Mouse (Mus musculus) cerebellum, postnatal 25 days (tissue): ENCODE data around the gene Rft1.
A peak's percentile ranks its signal among the peaks of the same experiment; 100 is the strongest.

Source experiments
- DNase-seq, 2 experiments: peaks; one replicate each; pipeline ENCODE4 v3.0.0; 2021; ENCODE audit warnings: mixed read lengths in 2 of 2

The Rft1 gene

DNA sequence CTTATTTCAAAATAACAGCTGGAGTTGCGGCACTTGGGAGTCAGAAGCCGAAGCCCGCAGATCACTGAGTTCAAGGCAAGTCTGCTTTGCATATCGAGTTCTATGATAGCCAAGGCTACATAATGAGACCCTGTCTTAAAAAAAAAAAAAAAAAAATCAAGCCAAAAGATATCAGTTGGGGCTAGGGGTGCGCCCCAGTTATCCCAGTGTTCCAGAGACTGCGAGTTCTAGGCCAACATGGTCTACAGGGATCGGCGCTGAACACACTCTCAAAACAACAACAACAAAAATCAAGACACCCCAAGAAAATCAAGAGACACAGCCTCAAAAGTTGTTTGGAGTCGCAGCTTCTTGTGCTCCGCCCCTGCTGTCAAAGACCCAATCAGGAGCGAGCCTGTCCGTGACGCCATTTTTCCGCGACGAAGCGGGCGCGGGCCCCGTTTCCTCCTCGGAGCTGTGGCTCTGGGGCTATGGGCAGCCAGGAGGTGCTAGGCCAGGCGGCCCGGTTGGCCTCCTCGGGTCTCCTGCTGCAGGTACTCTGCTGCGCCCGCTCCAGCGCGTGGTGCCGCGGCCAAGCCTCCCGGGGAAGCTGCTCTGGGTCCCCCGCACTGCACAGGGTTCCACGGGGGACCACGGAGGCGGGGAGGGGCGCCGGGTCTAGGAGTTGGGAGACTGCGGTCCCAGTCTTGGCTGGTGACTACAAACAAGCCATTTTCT lies at the start of gene Rft1:
Gene Rft1 (plus strand): TSS at position 418 of the 717 bp plus-strand sequence.
- DNase-seq, result peak; percentile 99

DNA sequence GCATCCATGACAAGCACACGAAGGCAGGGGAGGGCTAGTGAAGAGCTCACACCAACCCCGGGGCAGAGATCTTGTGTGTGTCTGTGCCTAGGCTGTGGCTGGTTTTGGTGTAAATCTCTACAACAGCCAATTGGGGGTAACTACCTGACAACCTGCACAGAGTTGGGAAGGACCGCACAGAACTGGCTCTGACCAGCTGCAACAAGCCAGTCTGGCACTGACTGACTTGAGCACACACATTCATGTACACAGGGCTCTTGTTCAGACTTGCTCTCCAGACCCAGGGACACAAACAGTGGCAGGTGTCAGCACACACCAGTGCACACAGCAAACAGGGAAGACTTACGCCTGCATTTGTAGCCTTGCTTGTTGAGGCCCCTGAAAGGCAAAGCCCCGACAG lies 47.3 kb upstream of the Rft1 start:
- no peak for DNase-seq

DNA sequence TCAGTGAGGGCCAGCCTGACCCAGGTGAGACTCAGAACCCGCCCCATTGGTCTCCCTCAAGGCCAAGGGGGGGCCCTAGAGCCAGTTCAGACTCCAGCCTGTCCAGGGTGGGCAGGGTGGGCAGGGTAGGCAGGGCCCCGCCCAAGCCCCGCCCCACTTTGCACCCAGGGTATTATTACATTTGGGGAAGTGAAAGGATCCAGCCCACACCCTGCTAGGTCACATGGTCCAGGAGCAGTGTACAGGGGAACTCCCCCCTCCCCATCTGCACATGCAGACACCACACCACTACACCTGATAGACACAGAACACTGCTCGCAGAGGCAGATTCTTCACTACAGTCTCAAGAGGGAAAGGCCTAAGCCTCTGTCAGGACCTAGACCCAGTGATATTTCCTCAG lies 46.5 kb upstream of the Rft1 start:
- no peak for DNase-seq

DNA sequence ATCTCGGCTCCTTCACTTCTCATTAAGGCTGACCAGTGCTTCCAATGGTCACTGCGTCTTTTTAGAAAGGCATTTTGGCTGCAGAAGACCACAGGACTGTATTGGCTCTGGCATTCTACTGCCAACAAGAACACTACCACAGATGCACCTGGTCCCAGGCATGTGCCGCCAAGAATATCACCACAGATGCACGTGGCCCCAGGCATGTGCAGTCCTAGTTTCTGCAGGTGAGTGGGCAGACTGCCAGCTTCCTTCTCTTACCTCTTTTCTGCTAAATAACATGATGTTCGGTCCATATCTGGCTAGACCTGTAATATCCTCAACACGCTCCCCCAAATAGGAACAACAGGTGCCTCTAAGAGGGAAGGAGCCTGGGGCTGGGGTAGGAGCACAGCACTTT lies 46.0 kb upstream of the Rft1 start:
- DNase-seq, result peak in 1 of 2 experiments; percentile 60

DNA sequence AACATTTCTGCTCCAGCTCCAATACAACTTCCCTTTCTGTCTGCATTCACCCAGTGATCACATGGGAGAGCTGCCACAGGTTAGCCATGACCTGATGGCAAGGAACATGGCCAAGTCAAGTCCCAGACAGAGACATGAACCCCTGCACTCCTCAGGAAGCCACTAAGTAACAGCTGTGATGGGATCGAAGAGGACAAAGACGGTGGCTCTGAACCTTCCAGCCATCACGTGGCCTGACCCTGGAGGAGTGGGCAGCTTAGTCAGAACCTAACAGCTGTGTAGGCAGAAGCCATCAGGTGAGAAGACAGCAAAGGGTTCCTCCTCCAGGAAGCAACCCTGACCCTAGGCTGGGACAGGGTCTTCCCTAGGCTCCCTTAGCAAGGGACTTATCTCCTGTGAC lies 44.7 kb upstream of the Rft1 start:
- DNase-seq, result no peak

DNA sequence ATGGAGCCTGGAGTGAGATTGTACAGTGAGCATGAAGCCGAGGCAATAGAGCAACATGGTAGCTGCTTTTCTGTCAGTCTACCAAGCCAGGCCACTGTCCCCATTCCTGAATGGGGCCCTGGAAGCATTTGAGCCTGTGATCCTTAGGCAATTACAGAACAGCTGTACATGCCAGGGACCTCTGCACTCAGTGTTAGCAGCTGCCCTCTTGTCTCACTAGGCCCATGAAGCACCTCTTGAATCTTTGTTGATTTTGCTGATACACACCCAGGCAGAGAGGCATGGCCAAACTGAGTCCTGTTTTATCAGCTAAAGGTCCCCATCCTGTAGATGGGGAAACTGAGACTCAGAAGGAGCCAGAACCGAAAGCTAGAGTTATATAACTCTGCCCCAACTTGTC lies 43.9 kb upstream of the Rft1 start:
- no peak for DNase-seq

DNA sequence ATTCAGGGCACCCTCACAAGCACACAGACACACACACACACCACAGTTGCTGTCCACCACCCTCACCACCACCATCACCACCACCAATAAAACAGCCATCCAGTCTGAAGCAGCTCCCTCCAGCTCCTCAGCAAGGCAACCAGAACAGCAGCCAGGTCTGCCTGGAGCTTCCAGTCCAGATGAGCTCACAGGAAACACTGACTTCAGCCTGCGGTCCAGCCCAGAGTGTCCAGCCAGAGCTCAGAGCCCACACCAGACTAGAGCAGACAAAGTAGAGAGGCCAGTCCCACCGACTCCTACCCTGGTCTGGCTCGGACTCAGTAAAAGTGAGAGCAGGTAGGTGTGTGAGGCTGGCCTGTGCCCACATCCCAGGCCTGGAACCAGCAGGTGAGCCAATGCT lies 43.2 kb upstream of the Rft1 start:
- DNase-seq, result no peak

DNA sequence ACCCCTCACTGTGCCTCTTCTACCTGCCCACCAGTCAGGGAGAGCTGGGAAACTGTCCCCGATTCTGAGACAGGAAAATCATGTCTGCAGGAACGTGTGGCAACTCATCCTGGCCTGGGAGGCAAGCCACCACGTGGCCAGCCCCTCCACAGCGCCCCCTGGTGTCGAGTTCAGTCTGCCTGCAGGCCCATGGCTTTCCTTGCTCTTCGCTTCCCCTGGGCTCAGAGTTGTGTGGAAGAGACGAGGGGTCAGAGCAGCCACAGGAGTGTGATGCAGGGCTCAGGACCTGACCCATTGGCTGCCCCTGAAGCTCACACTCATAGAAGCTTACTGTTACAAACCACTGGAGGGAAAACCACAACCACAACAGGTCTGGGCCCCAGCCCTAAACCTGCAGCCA lies 41.6 kb upstream of the Rft1 start:
- peak; percentile 71 to 85 for DNase-seq

DNA sequence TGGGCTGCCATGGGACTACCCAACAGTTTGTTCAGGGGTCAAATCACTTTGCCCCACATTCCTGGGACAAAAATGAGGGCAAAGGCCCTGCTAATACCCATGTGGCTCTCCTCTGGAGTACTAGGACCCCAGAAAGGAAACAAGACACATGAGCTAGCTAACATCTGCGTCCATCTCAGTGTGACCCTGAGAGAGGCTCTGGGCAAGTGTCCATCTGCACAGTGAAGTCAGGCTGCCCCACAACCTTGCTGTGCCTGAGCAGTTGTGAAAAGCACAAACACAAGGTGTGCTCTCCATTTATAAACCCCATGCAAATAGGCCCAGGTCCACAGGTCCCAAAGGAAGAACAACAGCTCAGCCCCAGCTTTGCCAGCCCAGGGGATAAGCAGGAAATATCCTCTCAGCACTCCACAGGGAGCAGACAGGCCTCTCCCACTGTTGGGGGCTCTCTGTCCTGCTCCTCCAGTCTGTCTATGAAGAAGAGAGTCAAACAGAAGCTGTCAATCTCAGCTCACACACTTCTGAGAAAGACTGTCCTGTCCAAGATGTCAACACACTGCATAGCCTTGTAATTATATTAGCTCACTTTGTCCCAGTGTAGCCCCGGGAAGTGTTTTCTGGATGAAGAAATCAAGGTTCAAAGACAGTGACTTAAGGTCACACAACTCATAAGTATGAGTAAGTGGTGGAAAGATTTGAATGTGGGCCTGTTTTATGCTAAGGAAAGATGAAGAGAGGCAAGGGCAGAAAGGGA lies 41.0 kb upstream of the Rft1 start:
- no peak for DNase-seq

DNA sequence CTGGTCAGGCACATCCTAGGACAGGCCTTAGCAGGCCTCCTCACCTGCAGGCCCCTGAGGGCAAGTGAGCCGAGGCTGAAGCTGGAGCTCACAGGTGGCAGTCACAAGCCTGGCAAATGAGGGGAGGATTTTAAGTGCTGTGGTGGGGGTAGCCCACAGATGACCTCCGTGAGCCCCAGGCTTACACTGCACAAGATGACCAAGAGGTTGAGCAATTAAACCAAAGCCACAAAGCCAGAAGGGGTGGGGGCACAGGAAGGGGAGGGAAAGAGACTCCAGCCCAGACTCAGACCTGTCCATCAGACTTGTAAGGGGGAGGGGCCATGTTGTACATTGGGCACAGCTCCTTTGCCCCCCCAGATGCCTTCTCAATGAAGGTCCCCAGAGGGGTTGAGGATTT lies 37.4 kb upstream of the Rft1 start:
- no peak for DNase-seq

DNA sequence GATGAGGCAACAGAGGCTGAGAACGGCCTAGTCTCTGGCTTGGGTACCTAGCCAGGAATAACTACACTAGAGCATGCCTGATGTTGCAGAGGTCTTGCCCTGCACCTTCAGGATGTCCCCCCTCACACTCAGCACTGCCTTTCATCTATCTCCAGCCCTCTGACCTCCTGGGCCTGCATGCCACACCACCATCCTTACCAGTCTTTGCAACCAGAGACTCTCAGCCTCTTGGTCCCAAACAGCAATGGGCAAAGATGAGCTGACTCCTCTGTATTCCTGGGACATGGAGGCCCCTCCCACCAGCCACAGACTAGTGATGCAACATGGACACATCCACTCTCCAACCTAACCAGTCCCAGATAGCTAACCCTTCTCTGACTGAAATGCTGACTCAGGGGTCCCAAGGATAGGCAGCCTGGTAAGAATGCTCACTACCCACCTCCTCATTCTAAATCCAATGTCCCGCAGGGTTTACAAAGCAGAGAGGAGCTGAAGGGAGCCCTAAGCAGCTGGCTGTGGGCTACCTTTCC lies 35.3 kb upstream of the Rft1 start:
- DNase-seq, result no peak

DNA sequence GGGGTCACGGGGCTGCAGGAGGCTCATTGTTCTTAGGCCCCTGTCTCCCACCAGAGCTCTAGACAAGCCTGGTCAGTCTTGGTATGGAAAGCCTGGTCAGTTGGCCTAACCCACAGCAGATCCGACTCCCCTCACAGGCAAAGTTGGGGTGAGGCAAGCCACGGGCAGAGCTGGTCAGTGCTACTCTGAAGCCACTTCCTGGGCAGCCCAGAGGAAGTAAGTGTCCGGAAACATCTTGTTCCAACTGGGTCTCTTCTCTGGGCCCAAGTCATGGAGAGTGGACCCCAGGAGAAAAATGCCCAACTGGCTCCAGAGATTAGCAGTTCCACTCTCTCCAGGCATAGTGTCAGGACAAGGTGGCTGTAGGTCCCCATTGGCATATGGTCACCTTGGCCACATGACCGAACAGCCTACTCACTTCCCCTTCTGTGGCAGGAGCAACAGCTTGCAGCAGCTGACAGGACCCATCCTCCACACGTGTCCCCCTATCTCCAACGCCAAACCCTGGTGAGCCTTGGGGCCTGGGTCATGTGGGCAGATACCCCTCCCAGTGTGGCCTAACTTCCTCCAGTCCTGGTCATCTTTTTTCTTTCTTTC lies 34.1 kb upstream of the Rft1 start:
- DNase-seq, result peak; percentile 67 to 72

DNA sequence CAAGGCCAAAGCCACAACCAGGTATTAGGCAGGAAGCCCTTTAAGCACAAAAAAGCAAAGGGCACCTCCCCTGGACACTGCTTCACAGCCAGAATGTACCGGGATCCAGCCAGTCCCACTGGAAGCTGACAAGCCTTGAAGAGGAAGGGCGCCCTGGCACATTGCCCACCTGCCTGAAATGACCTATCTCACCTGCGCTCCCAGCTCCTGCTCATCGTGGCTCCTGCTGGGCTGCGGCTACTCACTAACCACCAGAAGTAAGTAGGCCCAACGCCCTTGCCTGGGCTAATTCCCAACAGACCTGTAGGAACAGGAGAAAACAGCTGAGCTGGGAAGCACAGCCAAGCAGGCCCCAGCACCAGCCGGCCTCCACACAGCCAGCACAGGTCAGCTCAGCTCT lies 32.0 kb upstream of the Rft1 start:
- DNase-seq, result peak; percentile 55 to 66

DNA sequence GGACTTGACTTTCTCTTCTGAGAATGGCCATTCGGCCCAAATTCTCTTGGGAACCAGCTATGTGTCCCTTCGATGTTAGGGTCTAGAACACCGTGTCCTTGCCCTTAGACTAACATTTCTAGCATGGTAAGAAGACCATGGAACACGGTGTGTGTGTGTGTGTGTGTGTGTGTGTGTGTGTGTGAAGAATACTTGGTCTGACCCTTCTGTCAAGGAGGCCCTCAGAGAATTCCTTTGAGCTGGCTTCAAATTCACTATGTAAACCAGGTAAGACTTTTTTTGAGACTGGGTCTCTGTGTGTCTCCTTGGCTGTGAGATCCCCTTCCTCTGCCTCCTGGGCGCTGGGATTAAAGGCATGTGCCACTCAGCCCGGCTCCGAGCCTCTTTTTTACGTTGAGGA lies 31.6 kb upstream of the Rft1 start:
- no peak for DNase-seq

DNA sequence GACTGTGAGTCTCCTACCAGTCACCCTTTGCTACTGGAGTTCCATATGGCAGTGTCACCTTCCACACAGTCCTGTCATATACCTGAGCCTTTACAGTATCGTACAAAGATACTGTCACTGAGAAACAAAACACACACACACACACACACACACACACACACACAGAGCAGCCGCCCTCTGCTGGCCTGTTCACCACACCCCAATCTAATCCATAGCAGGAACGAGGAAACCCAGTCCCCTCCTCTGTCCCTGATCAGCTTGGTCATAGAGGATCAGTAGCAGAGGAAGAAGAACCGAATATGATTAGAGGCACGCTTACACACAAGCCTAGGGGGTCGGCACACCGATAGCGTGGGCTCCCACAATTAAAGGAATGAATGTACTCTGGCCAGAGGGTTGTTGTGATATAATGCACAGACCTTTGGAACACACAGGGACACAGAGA lies 29.9 kb upstream of the Rft1 start:
- DNase-seq, result no peak

DNA sequence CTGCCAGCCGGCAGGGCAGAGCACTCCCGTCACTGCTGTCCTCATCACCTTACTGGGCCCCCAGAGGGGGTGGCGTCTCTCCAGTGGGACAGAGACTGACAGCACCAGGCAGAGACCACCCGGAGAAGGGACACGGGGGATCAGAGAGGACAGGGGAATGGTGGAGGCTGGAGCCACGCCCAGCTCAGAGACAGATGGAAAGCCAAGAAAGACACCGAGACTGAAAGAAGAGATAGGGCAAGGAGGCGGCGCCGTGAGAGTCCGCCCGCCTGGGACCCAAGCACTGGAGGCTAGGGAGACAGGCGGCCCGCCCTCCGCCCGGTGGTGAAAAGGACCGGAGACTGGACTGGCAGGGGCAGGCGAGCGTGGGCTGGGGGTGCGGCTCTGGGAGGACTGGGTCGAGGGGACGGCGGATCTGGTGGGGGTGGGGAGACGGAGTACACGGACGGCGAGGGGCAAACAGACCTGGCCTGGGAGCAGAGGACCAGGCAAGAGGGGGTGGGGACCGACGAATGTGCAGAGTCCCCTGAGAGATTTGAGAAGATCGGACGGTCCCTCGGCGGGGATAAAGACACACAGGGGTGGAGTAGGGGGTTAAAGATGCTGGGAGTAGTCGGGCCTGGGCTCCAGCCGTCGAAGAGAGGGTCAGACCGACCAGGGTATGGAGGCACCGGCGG lies 28.9 kb upstream of the Rft1 start:
- DNase-seq, result peak in 1 of 2 experiments; percentile 39

DNA sequence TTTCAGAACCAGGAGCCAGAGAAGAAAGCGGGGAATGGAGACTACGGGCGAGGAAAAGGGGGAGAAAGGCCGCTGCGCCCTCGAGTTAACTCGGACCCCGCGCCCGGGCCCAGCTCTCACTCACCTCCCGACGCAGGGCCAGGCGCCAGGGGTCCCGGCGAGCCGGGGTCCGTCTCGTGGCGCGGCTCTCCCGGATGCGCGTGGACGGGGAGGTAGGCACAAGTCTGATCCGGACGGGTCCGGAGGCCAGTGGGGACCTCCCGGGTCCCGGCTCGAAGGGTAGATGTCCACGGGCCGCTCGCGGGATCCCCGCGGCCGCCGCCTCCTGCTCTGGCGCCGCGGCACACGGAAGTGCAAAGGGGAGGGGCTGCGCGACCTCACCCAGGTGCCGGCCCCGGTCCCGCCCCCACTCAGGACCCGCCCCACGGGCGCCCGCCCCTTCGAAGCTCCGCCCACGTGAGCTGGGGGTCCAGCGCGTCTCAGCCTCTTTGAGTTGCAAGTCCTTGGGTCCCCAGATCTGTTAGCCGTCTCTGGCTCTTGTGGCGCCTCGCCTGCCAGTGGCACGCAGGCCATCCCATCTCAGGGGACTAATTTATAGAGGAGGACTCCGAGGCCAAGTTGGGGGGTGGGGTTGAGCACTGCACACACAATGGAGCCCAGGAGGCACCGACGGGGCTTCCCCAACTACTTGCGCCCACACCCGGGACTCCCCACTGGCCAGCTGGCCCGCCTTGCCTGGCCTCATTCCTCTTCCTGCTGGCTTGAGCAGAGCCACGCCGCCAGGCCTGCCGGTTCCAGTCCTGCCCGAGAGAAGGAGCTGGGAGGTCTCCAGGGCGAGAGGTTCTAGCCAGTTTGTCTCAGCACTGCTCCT lies 28.1 kb upstream of the Rft1 start, which contains the start of gene Prkcd:
Gene Prkcd (minus strand): TSS at position 355 of the 871 bp plus-strand sequence.
- peak; percentile 75 to 80 for DNase-seq

DNA sequence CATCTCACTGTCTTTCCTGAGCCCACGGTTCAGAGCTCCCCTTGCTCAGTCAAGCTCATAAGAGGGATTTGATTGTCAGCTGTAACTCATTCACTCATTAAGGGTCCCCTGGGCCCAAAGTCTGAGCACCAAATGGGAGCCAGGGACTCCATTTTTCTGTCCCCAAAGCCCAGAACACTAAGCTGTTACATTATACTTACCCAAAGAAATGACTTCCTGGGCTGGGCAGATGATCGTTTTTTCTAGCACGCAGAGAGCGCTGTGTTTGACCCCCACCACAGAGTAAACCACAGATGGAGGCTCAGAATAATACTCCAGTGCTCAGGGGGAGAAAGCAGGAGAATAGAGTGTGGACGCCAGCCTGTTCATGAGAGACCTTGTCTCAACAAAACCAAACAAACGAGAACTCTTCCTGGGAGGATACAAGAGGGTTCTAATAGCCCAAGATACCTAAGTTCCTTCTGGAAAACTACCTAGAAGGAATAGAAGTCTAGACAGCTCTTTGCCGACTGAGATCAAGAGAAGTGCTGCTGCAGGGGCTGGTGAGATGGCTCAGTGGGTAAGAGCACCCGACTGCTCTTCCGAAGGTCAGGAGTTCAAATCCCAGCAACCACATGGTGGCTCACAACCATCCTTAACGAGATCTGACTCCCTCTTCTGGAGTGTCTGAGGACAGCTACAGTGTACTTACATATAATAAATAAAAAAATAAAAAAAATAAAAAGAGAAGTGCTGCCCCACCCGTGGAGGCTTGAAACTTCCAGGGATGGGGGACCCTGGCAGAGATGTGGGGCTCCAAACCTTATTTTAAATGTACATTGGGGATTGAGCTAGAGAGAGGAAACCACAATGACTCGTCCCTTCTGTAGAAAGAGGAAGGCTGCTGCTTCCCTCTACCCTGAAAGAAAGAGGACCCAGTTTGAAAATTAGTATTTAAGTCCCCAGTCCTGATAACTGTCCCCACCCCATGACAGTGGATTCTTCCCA lies 27.1 kb upstream of the Rft1 start:
- DNase-seq, result no peak

DNA sequence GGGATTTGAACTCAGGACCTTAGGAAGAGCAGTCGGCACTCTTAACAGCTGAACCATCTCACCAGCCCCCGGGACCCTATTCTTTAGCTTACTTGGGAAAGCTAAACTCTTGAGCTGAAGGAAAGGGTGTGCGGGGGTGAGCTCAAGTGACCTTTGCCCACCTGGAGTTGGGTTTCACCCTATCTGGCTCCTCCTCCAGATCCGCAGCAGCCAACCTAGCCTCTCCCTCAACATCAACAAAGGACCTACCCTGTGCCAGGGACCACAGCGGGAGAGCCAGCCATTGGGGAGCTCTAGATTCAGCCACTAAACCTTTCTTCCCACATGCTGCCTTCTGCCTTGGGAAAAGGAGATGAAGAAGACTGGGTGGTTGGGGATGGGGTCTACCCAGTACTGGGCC lies 25.9 kb upstream of the Rft1 start:
- DNase-seq, result no peak

DNA sequence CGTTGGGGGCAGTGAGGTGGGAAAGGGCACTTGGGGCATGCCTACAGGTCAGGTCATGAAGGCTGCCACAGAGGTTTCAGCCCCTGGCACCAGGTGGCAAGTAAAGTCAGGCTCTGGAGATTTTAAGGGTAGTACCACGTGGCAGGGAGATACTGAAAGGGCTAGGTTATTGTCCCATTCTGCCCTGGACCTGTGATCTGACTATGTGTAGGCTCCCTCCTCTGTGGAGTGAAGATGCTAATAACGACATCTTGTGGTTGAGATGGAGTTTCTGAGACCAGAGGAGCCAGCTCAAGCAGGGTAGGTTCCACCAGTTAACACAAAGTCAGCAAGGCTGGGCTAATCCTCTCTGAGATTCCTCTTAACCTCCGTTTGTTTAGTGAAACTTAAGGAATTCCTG lies 24.3 kb upstream of the Rft1 start:
- no peak for DNase-seq
